Mouse (Mus musculus) ES-Bruce4 (cell line): ENCODE results near the gene Mbd4.

Experiments used
- CTCF ChIP-seq: IDR thresholded peaks from one replicate; pipeline ENCODE4 v1.8.1; 2011; ENCODE audit warnings: low read depth, low read length
- EP300 ChIP-seq: IDR thresholded peaks from 2 replicates; pipeline ENCODE4 v1.6.1; 2011; ENCODE audit warnings: low read depth, low read length; ENCODE audit not compliant: insufficient read depth
- POLR2A ChIP-seq: IDR thresholded peaks from one replicate; pipeline ENCODE4 v1.8.1; 2011; ENCODE audit warnings: low read length; ENCODE audit not compliant: insufficient read depth

GRCm38 (mm10) chr6:115860027-115860556 is 6.9 kb upstream of the Mbd4 start:
- TF ChIP-seq CTCF (no peak), POLR2A (no peak), EP300 (no peak)
